Mouse (Mus musculus): ENCODE data around the gene Cecr2. TPM values are rescaled to one million over a fixed set of nuclear protein-coding genes. Genes with fewer than 3 reads are reported as not detected.

Cecr2 gene
- polyA plus RNA-seq (2012; rRNA removed) (5.5 and 6.2 TPM in 2 replicates), polyA plus RNA-seq (2014; fragmentation: Nextera tagmentation; extraction: Ambion mirVana) (7.1 and 8.2 TPM in 2 replicates)

GRCm38 (mm10) chr6:120665816-120666760 is at the start of gene Cecr2:
Gene Cecr2 (plus strand): TSS chr6:120666369.
- TF ChIP-seq CTCF (IDR thresholded peaks at IDR 0.05; ENCODE audit: low read depth) (no peak), EP300 (IDR thresholded peaks at IDR 0.05; ENCODE audit: low read depth) (no peak)
- no peaks in the 10 kb centered on the region for H3K36me3 ChIP-seq (replicated peaks; ENCODE audit: control insufficient read depth, insufficient read depth, low read depth)
- H3K9me3 ChIP-seq (ENCODE audit: control insufficient read depth, low read length): no peaks in the 10 kb centered on the region
- peak within 1 kb of the TSS; percentile 96 to 98 for H3K4me3 ChIP-seq (ENCODE audit: insufficient read depth in 1 of 2, low read depth in 2 of 2, low read length in 2 of 2)
- H3K27me3 ChIP-seq (ENCODE audit: control insufficient read depth, insufficient read depth, low read length): no peaks in the 10 kb centered on the region
- H3K27ac ChIP-seq: peak within 1 kb of the TSS; percentile 93
- H3K4me2 ChIP-seq (ENCODE audit: low read depth): peak within 1 kb of the TSS; percentile 99
- peak; percentile 80 for ATAC-seq (ENCODE audit: insufficient read depth)
- WGBS (ENCODE audit: insufficient replicate concordance): 1% methylated on average over 97 of the region's 127 CpGs
- DNase-seq (ENCODE audit: low read depth in 3 of 3, low spot score in 3 of 3): peak; percentile 62 to 69 (median 63)
- peaks cover 15 to 18% of the 10 kb centered on the region in 2 experiments for H3K4me1 ChIP-seq (replicated peaks; ENCODE audit: control insufficient read depth in 2 of 2, insufficient read depth in 2 of 2, low read length in 1 of 2)
- peak within 1 kb of the TSS; percentile 97 for H3K9ac ChIP-seq (replicated peaks)

- DNase-seq (ENCODE audit: low read depth in 3 of 3, low spot score in 3 of 3) (no peak), ATAC-seq (ENCODE audit: insufficient read depth) (no peak)
- 73% methylated on average over 5 of the region's 5 CpGs for WGBS (ENCODE audit: insufficient replicate concordance)
- Histone ChIP-seq H3K27ac (peak overlapping the region; percentile 97), H3K4me1 (replicated peaks; ENCODE audit: control insufficient read depth in 2 of 2, insufficient read depth in 2 of 2, low read length in 1 of 2) (peaks cover 56 to 59% of the 10 kb centered on the region in 2 experiments), H3K9ac (replicated peaks) (0 out of 2 replicates have a peak overlapping the region, but pooled peaks have one; percentile 23), H3K9me3 (ENCODE audit: control insufficient read depth, low read length) (no peaks in the 10 kb centered on the region), H3K4me2 (ENCODE audit: low read depth) (peak overlapping the region; percentile 83; the same call in 1 of the 2 replicates), H3K4me3 (ENCODE audit: insufficient read depth in 1 of 2, low read depth in 2 of 2, low read length in 2 of 2) (no peak overlapping the region), H3K27me3 (ENCODE audit: control insufficient read depth, insufficient read depth, low read length) (no peaks in the 10 kb centered on the region), H3K36me3 (replicated peaks; ENCODE audit: control insufficient read depth, insufficient read depth, low read depth) (no peaks in the 10 kb centered on the region)
- no peak for TF ChIP-seq EP300 (IDR thresholded peaks at IDR 0.05; ENCODE audit: low read depth)
- TF ChIP-seq CTCF (IDR thresholded peaks at IDR 0.05; ENCODE audit: low read depth): peak; percentile 39
Observed at GRCm38 (mm10) chr6:120617586-120617985, 48.6 kb upstream of the Cecr2 start.

GRCm38 (mm10) chr6:120618518-120619402 is 47.4 kb upstream of the Cecr2 start:
- no peaks in the 10 kb centered on the region for H3K9me3 ChIP-seq (ENCODE audit: control insufficient read depth, low read length)
- H3K4me3 ChIP-seq (ENCODE audit: insufficient read depth in 1 of 2, low read depth in 2 of 2, low read length in 2 of 2): peak overlapping the region; percentile 44 to 49
- peak overlapping the region; percentile 83 for H3K4me2 ChIP-seq (ENCODE audit: low read depth)
- H3K4me1 ChIP-seq (replicated peaks; ENCODE audit: control insufficient read depth in 2 of 2, insufficient read depth in 2 of 2, low read length in 1 of 2): peaks cover 56 to 59% of the 10 kb centered on the region in 2 experiments
- peak overlapping the region; percentile 97 for H3K27ac ChIP-seq
- WGBS (ENCODE audit: insufficient replicate concordance): 42% methylated on average over 4 of the region's 4 CpGs
- H3K27me3 ChIP-seq (ENCODE audit: control insufficient read depth, insufficient read depth, low read length): no peaks in the 10 kb centered on the region
- H3K36me3 ChIP-seq (replicated peaks; ENCODE audit: control insufficient read depth, insufficient read depth, low read depth): no peaks in the 10 kb centered on the region
- TF ChIP-seq EP300 (IDR thresholded peaks at IDR 0.05; ENCODE audit: low read depth) (peak; percentile 61), CTCF (IDR thresholded peaks at IDR 0.05; ENCODE audit: low read depth) (no peak)
- ATAC-seq (ENCODE audit: insufficient read depth) (peak; percentile 93), DNase-seq (ENCODE audit: low read depth in 3 of 3, low spot score in 3 of 3) (peak; percentile 65 to 82 (median 67))
- peak overlapping the region; percentile 72 for H3K9ac ChIP-seq (replicated peaks)

GRCm38 (mm10) chr6:120620193-120620592 is 46.0 kb upstream of the Cecr2 start:
- no peaks in the 10 kb centered on the region for H3K36me3 ChIP-seq (replicated peaks; ENCODE audit: control insufficient read depth, insufficient read depth, low read depth)
- ATAC-seq (ENCODE audit: insufficient read depth) (no peak), DNase-seq (ENCODE audit: low read depth in 3 of 3, low spot score in 3 of 3) (no peak)
- peak overlapping the region; percentile 9; the same call in 1 of the 2 replicates for H3K4me2 ChIP-seq (ENCODE audit: low read depth)
- WGBS (ENCODE audit: insufficient replicate concordance): 45% methylated on average over 3 of the region's 3 CpGs
- TF ChIP-seq CTCF (IDR thresholded peaks at IDR 0.05; ENCODE audit: low read depth): no peak
- no peak for TF ChIP-seq EP300 (IDR thresholded peaks at IDR 0.05; ENCODE audit: low read depth)
- H3K27me3 ChIP-seq (ENCODE audit: control insufficient read depth, insufficient read depth, low read length): no peaks in the 10 kb centered on the region
- H3K27ac ChIP-seq: no peak overlapping the region; the same call in 1 of the 2 replicates
- peaks cover 52 to 55% of the 10 kb centered on the region in 2 experiments for H3K4me1 ChIP-seq (replicated peaks; ENCODE audit: control insufficient read depth in 2 of 2, insufficient read depth in 2 of 2, low read length in 1 of 2)
- H3K9ac ChIP-seq (replicated peaks): no peak overlapping the region
- H3K4me3 ChIP-seq (ENCODE audit: insufficient read depth in 1 of 2, low read depth in 2 of 2, low read length in 2 of 2): no peak overlapping the region
- no peaks in the 10 kb centered on the region for H3K9me3 ChIP-seq (ENCODE audit: control insufficient read depth, low read length)
